Mouse (Mus musculus) heart, adult 10 weeks (tissue): ENCODE measurements around the gene Sgce. TPM values are rescaled to one million over a fixed set of nuclear protein-coding genes. Genes with fewer than 3 reads are reported as not detected.

Experiments used
- polyA plus RNA-seq: library from polyadenylated mRNA; stranded (reverse); fragments of 350-450 nt; fragmentation: Illumina TruSeq; extraction: RNeasy Lipid Tissue Mini Kit (QIAGEN cat#74804); gene quantifications from one replicate; pipeline ENCODE4 v1.2.3, GENCODE M21; 2014; ENCODE audit warnings: low read depth, low replicate concordance

The Sgce gene
- 23.2 TPM for polyA plus RNA-seq

GRCm38 (mm10) chr6:4746696-4747439 lies at the start of gene Sgce, which contains the start of gene Peg10:
TSS of gene Sgce (minus strand) at chr6:4747207.
TSS of gene Peg10 (plus strand) at chr6:4747306.

Other genes starting within 250 kb of the Sgce start
- 51.8 TPM for gene Col1a2, start 242.4 kb downstream of the Sgce start, polyA plus RNA-seq
- gene Casd1, start 146.4 kb downstream of the Sgce start, polyA plus RNA-seq, result 25.9 TPM
- 0.55 TPM for gene Peg10, start 99 bp upstream of the Sgce start, polyA plus RNA-seq
- 11.9 TPM for gene Ppp1r9a, start 155.7 kb upstream of the Sgce start, polyA plus RNA-seq